Mouse (Mus musculus): ENCODE data around the gene Lrrc23. TPM values are rescaled to one million over a fixed set of nuclear protein-coding genes. Genes with fewer than 3 reads are reported as not detected.

The Lrrc23 gene
- polyA plus RNA-seq, 1 experiment from 2014 or later: 0.11 TPM

DNA sequence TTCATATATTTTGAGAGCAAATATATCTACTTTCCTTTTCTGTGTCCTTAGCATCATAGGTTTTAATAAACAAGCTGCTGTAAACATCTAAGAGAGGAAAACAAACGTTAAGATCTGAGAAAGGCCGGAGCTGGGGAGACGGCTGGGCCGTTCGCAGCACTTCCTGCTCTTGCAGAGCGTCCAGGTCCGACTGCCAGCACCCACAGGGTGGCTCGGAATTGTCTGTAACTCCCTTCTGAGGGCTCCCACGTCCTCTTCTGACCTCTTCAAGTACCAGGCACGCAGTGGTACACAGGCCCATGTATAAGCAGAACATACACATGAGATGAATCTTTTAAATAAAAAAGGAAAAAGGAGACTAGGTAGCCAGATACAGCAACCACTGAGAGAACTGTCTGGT lies 8.2 kb upstream of the Lrrc23 start:
- H3K27ac ChIP-seq (ENCODE audit: low read depth, low read length): no peak overlapping the region
- H3K4me1 ChIP-seq (replicated peaks; ENCODE audit: control insufficient read depth, insufficient read depth, low read length): no peaks in the 10 kb centered on the region; the same call in 1 of the 2 replicates
- no peaks in the 10 kb centered on the region for H3K36me3 ChIP-seq (ENCODE audit: control insufficient read depth, insufficient read depth, low read length)
- WGBS: 77% methylated on average over 10 of the region's 10 CpGs
- H3K9me3 ChIP-seq (ENCODE audit: control insufficient read depth, low read length): no peaks in the 10 kb centered on the region
- no peaks in the 10 kb centered on the region for H3K27me3 ChIP-seq (replicated peaks; ENCODE audit: control insufficient read depth, insufficient read depth, low read length)
- H3K4me2 ChIP-seq: no peak overlapping the region
- DNase-seq (ENCODE audit: low spot score) (no peak), ATAC-seq (replicated peaks; ENCODE audit: low FRiP score) (no peak)
- H3K4me3 ChIP-seq (ENCODE audit: low read depth, low read length): no peak overlapping the region
- H3K9ac ChIP-seq (ENCODE audit: low read depth, low read length): no peak overlapping the region

DNA sequence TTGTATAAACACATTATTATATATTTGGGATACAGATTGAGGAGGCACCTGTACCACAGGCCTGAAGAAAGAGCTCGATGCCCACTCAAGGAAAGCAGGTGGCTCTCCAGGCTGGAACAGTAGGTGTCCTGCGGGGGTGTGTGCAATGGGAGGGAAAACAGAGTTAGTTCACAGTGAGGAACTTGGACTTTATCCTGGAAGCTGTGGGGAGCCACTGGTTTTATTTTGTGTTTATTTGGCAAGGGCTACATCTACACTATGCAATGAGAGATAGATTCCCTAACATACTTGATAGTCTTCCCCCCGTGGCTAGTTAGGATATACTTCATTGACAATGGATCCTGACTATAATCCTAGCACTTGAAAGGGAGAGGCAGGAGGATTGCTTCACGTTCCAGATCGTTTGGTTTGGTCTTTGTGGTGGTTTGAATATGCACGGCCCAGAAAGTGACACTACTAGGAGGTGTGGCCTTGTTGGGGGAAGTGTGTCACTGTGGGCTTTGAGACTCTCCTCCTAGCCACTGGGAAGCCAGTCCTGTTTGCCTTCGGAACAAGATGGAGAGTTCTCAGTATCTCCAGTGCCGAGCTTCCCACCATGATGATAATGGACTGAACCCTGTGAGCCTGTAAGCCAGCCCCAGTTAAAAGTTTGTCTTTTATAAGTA lies 7.4 kb upstream of the Lrrc23 start:
- Histone ChIP-seq H3K4me3 (ENCODE audit: low read depth, low read length) (no peak overlapping the region), H3K36me3 (ENCODE audit: control insufficient read depth, insufficient read depth, low read length) (no peaks in the 10 kb centered on the region), H3K9ac (ENCODE audit: low read depth, low read length) (no peak overlapping the region), H3K4me1 (replicated peaks; ENCODE audit: control insufficient read depth, insufficient read depth, low read length) (no peaks in the 10 kb centered on the region; the same call in 1 of the 2 replicates), H3K27me3 (replicated peaks; ENCODE audit: control insufficient read depth, insufficient read depth, low read length) (no peaks in the 10 kb centered on the region), H3K9me3 (ENCODE audit: control insufficient read depth, low read length) (no peaks in the 10 kb centered on the region), H3K27ac (ENCODE audit: low read depth, low read length) (no peak overlapping the region), H3K4me2 (no peak overlapping the region)
- ATAC-seq (replicated peaks; ENCODE audit: low FRiP score) (no peak), DNase-seq (ENCODE audit: low spot score) (no peak)
- 47% methylated on average over 8 of the region's 8 CpGs for WGBS

DNA sequence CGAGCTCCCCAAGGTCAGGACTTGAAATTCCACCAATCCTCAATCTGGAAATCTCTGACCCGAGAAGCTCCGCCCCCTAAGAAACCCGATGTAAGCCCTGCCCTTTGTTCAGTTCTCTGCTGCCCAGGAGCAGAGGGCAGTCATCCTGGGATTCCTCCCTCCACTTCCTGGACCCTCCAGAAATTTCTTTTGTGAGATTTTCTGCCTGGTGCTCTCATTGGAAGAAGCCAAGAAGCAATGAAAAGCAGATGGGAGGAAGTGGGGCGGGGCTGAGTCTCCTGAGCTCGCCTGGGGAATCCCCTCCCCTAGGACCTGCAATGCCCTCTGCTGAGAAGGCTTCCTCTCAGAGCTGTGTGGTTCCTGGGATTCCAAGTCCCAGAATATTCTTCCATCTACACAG lies 2.9 kb upstream of the Lrrc23 start:
- no peak for DNase-seq (ENCODE audit: low spot score)
- Histone ChIP-seq H3K27me3 (replicated peaks; ENCODE audit: control insufficient read depth, insufficient read depth, low read length) (peaks cover 32% of the 10 kb centered on the region), H3K4me2 (peak overlapping the region; percentile 39; the same call in 1 of the 2 replicates), H3K27ac (ENCODE audit: low read depth, low read length) (no peak overlapping the region), H3K4me3 (ENCODE audit: low read depth, low read length) (peak overlapping the region; percentile 23), H3K9ac (ENCODE audit: low read depth, low read length) (no peak overlapping the region), H3K36me3 (ENCODE audit: control insufficient read depth, insufficient read depth, low read length) (no peaks in the 10 kb centered on the region), H3K9me3 (ENCODE audit: control insufficient read depth, low read length) (no peaks in the 10 kb centered on the region), H3K4me1 (replicated peaks; ENCODE audit: control insufficient read depth, insufficient read depth, low read length) (no peaks in the 10 kb centered on the region)
- WGBS: 22% methylated on average over 6 of the region's 6 CpGs
- no peak for ATAC-seq (replicated peaks; ENCODE audit: low FRiP score)

DNA sequence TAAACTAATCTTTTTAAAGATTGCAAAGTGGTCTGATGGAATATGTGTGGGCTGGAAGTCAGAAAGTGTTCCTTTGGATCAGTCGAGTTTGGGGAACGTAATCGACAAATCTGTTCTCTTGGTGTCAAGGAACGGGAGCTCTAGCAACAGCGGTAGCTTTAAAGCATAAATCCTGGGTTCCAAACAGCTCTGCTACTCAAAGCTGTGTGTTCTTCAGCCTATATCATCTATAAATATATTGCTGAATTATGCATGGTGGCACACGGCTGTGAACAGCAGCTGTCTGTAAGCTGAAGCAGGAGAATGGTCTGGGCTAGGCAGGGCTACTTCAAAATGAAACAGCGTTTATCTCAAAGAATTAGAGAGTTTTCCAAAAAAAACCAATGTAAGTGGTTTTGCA lies 1.4 kb upstream of the Lrrc23 start:
- Histone ChIP-seq H3K4me2 (no peak overlapping the region), H3K9me3 (ENCODE audit: control insufficient read depth, low read length) (no peaks in the 10 kb centered on the region), H3K4me1 (replicated peaks; ENCODE audit: control insufficient read depth, insufficient read depth, low read length) (no peaks in the 10 kb centered on the region), H3K9ac (ENCODE audit: low read depth, low read length) (no peak overlapping the region), H3K4me3 (ENCODE audit: low read depth, low read length) (no peak overlapping the region), H3K36me3 (ENCODE audit: control insufficient read depth, insufficient read depth, low read length) (no peaks in the 10 kb centered on the region), H3K27me3 (replicated peaks; ENCODE audit: control insufficient read depth, insufficient read depth, low read length) (peaks cover 32% of the 10 kb centered on the region), H3K27ac (ENCODE audit: low read depth, low read length) (no peak overlapping the region)
- DNase-seq (ENCODE audit: low spot score): no peak
- ATAC-seq (replicated peaks; ENCODE audit: low FRiP score): no peak
- 85% methylated on average over 7 of the region's 7 CpGs for WGBS

DNA sequence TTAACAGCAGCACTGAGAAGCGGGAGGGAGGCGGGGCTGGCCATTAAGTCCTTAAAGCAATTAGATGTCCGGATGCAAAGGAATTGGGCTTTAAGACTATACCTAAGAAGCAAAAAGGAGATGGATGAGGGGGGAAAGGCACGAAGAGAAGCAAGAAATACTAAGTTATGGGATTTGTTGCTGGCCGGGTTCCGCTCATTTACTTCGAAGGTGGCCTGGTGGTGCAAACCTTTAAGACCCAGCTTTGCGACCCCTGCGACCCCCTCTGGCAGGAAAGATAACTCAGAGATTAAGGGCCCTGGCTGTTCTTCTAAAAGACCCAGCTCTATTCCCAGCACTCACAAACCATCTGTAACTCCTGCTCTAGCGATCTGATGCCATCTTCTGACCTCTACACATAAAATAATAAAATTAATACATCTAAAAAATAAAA lies 473 bp upstream of the Lrrc23 start:
- peak overlapping the region; percentile 66 for H3K4me2 ChIP-seq
- DNase-seq (ENCODE audit: low spot score) (no peak), ATAC-seq (replicated peaks; ENCODE audit: low FRiP score) (no peak)
- H3K27me3 ChIP-seq (replicated peaks; ENCODE audit: control insufficient read depth, insufficient read depth, low read length): peaks cover 32% of the 10 kb centered on the region
- WGBS: 10% methylated on average over 10 of the region's 10 CpGs
- no peak overlapping the region for H3K27ac ChIP-seq (ENCODE audit: low read depth, low read length)
- no peaks in the 10 kb centered on the region for H3K36me3 ChIP-seq (ENCODE audit: control insufficient read depth, insufficient read depth, low read length)
- H3K4me1 ChIP-seq (replicated peaks; ENCODE audit: control insufficient read depth, insufficient read depth, low read length): no peaks in the 10 kb centered on the region
- H3K9ac ChIP-seq (ENCODE audit: low read depth, low read length): no peak overlapping the region
- H3K9me3 ChIP-seq (ENCODE audit: control insufficient read depth, low read length): no peaks in the 10 kb centered on the region
- peak overlapping the region; percentile 41 for H3K4me3 ChIP-seq (ENCODE audit: low read depth, low read length)

DNA sequence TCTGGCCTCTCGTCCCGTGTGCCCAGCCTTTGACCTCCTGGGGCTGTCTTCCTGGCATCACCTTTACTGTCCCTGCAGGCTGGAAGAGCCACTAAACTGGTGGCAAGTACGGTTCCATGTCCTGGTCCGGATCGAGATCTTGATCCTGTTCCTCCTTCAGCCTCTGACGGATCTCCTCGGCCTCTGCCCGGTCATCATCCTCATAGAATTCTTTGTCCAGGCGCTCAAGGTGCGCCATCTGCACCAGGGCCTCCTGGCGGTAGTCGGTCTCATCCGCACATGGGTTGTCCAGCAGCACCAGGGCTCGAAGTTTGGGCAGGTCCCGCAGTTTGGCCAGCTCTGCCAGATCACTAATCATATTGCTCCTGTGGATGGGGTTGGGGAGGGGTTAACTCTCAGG lies 9.0 kb downstream of the Lrrc23 start:
- DNase-seq (ENCODE audit: low spot score) (no peak), ATAC-seq (replicated peaks; ENCODE audit: low FRiP score) (no peak)
- Histone ChIP-seq H3K36me3 (ENCODE audit: control insufficient read depth, insufficient read depth, low read length) (no peaks in the 10 kb centered on the region), H3K4me2 (no peak overlapping the region), H3K4me3 (ENCODE audit: low read depth, low read length) (no peak overlapping the region), H3K9me3 (ENCODE audit: control insufficient read depth, low read length) (no peaks in the 10 kb centered on the region), H3K4me1 (replicated peaks; ENCODE audit: control insufficient read depth, insufficient read depth, low read length) (peaks cover 25% of the 10 kb centered on the region), H3K27ac (ENCODE audit: low read depth, low read length) (no peak overlapping the region), H3K27me3 (replicated peaks; ENCODE audit: control insufficient read depth, insufficient read depth, low read length) (peaks cover 36% of the 10 kb centered on the region), H3K9ac (ENCODE audit: low read depth, low read length) (no peak overlapping the region)
- WGBS: 72% methylated on average over 15 of the region's 15 CpGs

DNA sequence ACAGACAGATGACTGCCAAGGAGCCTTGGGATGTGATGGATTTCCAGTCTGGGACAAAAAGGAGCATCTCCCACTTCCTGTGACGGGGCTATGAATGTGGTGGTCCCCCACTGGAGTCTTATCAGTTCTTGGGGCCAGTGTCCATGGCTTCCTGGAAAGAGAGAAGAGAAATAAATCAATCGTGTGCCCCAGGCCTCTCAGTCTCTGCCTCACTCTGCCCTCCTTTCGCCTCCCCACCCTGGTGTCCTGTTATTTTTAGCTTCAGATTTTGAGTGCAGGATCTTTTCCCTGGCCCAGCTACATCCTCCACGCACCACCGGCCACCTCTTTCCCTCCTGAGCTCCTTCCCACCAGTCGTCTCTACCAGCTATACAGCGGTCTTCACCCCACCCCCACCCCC lies 9.5 kb downstream of the Lrrc23 start:
- WGBS: 22% methylated on average over 7 of the region's 7 CpGs
- no peaks in the 10 kb centered on the region for H3K36me3 ChIP-seq (ENCODE audit: control insufficient read depth, insufficient read depth, low read length)
- no peak for DNase-seq (ENCODE audit: low spot score)
- H3K4me3 ChIP-seq (ENCODE audit: low read depth, low read length): peak overlapping the region; percentile 53; the same call in 1 of the 2 replicates
- peak overlapping the region; percentile 68; the same call in 1 of the 2 replicates for H3K4me2 ChIP-seq
- peaks cover 25% of the 10 kb centered on the region for H3K4me1 ChIP-seq (replicated peaks; ENCODE audit: control insufficient read depth, insufficient read depth, low read length)
- ATAC-seq (replicated peaks; ENCODE audit: low FRiP score): no peak
- H3K9ac ChIP-seq (ENCODE audit: low read depth, low read length): no peak overlapping the region
- H3K9me3 ChIP-seq (ENCODE audit: control insufficient read depth, low read length): no peaks in the 10 kb centered on the region
- no peak overlapping the region for H3K27ac ChIP-seq (ENCODE audit: low read depth, low read length)
- H3K27me3 ChIP-seq (replicated peaks; ENCODE audit: control insufficient read depth, insufficient read depth, low read length): peaks cover 36% of the 10 kb centered on the region

DNA sequence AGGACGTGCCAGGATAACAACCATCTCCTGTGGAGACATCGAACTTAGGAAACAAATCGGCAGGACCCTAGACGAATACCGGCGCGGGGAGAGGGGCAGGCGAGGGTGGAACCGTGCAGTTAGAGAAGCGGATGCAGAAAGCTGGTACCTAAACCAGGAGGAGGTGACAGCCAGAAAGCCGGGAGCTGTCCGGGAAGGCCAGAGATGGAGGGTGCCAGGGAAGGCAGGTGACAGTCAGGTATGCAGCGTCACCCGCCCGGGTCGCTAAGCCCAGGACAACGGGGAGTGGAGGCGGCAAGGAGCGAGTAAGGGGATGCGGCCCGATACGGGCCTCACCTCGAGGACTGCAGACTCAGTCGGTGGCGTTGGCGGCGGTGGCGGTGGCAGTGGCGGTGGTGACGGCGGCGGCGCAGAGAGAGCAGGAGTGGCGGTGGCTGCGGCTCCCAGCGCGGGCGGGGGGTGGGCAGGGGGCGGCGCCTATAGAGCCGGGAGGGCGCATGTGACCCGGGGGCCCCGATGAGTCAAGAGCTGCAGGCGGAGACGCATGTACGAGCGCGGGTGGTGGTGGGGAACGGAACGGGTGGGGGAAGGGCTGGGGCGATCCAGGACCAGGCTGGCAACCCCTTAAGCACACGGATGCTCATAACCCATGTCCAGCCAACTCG lies 10.3 kb downstream of the Lrrc23 start, which contains the start of gene Eno2:
Eno2 (minus strand) TSS at position 573 of the 665 bp plus-strand sequence.
- DNase-seq (ENCODE audit: low spot score): no peak
- Histone ChIP-seq H3K36me3 (ENCODE audit: control insufficient read depth, insufficient read depth, low read length) (no peaks in the 10 kb centered on the region), H3K4me3 (ENCODE audit: low read depth, low read length) (peak within 1 kb of the TSS; percentile 53), H3K27ac (ENCODE audit: low read depth, low read length) (no peak within 1 kb of the TSS), H3K27me3 (replicated peaks; ENCODE audit: control insufficient read depth, insufficient read depth, low read length) (peaks cover 36% of the 10 kb centered on the region), H3K4me1 (replicated peaks; ENCODE audit: control insufficient read depth, insufficient read depth, low read length) (peaks cover 25% of the 10 kb centered on the region), H3K9ac (ENCODE audit: low read depth, low read length) (peak within 1 kb of the TSS; percentile 50; the same call in 1 of the 2 replicates), H3K4me2 (peak within 1 kb of the TSS; percentile 68), H3K9me3 (ENCODE audit: control insufficient read depth, low read length) (no peaks in the 10 kb centered on the region)
- ATAC-seq (replicated peaks; ENCODE audit: low FRiP score): peak; percentile 44
- 1% methylated on average over 54 of the region's 54 CpGs for WGBS

DNA sequence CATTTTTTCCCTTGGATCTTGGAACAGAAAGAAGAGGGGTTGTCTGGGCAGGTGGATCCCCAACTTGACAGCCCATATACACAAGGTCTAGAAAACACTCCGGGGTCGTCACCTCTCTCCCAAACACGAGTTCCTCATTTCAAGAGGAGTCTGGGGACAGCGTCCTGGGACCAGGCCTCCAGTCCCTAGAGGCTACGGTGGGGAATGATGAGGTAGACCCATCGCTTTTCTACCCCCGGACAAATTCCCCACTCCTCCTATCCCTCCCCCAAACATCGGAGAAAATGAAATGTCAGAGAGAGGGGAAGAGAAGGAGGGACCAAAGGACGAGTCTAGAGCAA lies 10.9 kb downstream of the Lrrc23 start:
- Histone ChIP-seq H3K27ac (ENCODE audit: low read depth, low read length) (no peak overlapping the region), H3K4me3 (ENCODE audit: low read depth, low read length) (peak overlapping the region; percentile 53), H3K4me2 (peak overlapping the region; percentile 68), H3K4me1 (replicated peaks; ENCODE audit: control insufficient read depth, insufficient read depth, low read length) (peaks cover 25% of the 10 kb centered on the region), H3K9me3 (ENCODE audit: control insufficient read depth, low read length) (no peaks in the 10 kb centered on the region), H3K27me3 (replicated peaks; ENCODE audit: control insufficient read depth, insufficient read depth, low read length) (peaks cover 37% of the 10 kb centered on the region), H3K9ac (ENCODE audit: low read depth, low read length) (no peak overlapping the region), H3K36me3 (ENCODE audit: control insufficient read depth, insufficient read depth, low read length) (no peaks in the 10 kb centered on the region)
- ATAC-seq (replicated peaks; ENCODE audit: low FRiP score): no peak
- WGBS: 5% methylated on average over 9 of the region's 9 CpGs
- no peak for DNase-seq (ENCODE audit: low spot score)
